Mouse (Mus musculus): Measurements from ENCODE around the gene Kdm2a.

The Kdm2a gene

DNA sequence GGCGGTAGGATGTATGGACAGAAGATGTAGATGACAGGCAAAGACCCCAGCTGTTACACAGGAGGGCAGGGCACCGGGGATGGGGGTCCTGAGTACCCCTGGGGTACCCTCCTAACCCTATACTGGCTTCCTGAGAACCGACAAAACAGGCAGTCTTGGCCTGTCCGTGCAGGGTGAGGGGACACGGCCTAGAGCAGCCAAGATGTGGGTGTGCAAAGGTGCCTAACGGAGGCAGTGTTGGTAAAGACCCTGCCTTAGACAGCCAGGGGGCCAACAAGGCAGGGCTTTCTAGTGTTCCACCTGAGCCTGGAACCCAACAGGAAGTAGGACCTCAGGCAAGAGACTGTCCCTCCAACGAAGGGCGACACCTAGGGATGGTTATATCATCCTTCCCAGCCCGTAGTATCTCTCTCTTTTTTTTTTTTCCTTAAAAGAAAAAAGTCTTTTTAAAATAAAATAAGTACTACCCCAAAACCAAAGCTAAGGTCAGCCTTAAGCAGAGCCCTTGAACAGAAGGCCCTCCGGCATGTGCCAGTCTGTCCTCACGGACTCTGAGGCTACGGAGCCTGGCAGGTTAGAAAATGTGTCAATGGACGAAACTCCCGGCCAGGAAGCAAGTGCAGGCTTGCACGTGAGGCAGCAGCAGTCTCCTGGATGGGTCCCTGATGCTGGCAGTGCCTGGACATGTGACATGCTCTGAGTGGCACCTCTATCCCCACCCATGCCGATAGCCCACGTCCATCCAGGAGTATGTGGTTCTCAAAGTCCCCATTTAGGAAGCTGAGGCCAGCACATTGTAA is 99.6 kb downstream of the Kdm2a start:
- peak in 1 of 2 experiments; percentile 44 for DNase-seq

DNA sequence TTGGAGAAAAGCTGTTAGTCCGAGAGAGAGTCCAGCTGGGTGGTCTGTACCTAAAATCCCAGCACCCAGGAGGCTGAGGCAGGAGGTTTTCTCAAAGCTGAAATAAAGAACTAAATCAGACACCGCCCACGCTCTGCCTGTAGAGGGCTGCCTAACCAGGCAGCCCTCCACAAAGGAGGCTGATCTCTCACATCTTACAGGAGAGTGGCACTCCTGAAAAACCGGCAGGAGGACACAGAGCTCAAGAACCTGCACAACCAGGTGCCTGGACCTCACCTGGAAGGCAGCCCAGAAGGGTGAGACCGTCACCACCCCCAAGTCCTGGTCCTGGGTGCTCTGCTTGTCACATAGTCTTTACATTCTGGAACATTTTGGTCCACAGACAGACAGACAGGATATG is 100.2 kb downstream of the Kdm2a start:
- no peak for DNase-seq

DNA sequence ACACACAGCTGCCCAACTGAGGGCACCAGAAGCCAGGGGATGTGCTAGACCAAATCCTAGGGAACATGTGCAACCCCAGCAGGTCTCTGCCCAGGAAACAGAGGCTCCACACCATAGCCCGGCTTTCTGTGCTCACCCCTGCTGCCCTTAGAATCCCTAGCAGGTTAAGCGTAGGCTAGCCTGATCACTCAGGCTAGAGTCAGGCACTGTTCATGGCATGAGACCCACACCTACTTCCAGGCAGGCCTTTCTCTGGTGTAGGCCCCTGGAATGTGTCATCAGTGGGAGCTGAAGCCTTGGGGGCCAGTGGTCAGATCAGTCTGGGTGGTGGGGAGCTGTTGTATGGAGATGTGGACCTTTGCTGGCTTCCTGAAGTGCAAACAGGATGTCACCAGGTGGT is 101.5 kb downstream of the Kdm2a start:
- no peak for DNase-seq

DNA sequence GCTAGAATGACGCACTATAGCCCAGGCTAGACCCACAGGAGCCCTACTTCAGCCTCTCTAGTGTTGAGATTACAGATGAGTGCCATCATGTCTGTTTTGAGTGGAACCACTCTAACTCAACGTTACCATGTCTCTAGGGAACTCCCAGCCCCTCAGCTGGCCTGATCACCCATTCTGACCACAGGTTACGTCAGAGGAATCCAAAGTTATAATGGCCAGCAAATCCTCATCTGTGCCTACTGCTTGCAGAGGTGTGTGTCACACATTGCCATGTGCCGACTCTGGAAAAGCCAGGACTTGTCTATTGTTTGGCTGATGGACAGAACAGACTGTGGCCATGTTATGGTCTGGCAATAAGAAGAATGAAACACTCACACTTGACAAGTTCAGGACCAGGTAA is 102.7 kb downstream of the Kdm2a start:
- no peak for DNase-seq

DNA sequence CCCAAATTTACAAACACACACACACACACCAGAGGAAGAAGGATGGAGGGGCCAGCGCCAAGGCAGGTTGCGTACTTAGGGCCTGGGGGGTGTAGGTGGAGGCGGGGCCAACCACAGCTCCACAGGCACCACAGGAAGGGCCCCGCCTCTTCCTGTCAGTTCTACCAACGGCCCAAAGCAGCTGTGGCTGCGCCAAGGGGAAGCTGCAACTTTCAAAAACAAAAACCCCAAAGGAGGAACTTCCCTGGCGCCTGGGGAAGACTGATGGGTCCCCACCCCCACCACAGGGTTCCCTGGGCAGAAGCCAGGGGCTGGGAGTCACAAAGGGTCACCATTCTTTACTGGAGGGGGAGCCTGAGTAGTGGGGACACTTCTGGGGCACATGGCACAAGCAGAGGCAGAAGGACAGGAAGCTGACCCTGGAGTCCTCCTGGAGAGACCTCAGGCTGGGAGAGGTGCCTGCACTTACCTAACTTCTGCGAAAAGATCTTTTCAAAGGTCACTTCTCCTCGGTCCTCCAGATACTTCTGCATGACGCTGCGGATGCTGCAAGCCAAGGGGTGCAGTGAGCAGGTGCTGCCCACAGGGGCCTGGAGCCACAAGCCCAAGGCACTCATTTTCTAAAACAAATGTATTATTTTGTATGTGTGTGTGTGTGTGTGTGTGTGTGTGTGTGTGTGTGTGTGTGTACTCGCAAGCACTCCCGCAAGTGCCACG is 103.5 kb downstream of the Kdm2a start:
- no peak for DNase-seq

DNA sequence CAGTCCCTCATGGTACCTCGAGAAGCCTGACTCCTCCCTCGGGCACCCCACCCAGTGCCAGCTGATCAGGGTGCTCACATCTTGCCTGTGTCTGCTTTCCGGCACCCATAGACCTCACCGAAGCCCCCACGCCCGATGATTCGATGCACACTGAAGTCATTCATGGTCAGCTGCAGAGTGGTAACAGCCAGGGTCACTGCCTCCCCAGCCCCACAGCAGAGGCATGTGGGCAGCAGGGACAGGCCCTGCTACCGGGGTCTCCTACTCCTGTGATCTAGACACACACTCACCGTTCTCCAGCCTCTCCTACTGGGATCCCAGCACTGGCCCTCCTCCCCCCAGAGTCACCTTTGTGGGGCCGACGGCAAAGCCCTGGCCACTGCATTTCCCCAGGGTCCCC is 106.9 kb downstream of the Kdm2a start:
- no peak for DNase-seq

DNA sequence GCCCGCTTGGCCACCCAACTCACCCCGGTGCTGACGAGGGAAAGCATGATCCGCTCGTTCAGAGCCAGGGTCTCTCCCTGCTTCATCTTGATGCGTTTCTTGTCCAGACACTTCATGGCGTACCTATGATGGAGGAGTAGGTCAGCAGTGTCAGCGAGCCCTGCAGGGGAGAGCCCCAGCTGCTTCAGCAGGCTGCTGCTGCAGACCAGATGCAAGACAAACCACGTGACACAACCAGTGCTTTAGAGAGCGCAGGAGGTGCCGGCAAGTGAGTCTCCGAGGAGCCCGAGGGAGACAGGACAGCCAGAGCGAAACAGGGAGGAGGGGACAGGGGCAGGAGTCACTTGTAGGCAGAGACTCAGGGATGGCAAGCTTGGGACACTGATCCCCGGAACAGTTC is 107.3 kb downstream of the Kdm2a start:
- DNase-seq = no peak

DNA sequence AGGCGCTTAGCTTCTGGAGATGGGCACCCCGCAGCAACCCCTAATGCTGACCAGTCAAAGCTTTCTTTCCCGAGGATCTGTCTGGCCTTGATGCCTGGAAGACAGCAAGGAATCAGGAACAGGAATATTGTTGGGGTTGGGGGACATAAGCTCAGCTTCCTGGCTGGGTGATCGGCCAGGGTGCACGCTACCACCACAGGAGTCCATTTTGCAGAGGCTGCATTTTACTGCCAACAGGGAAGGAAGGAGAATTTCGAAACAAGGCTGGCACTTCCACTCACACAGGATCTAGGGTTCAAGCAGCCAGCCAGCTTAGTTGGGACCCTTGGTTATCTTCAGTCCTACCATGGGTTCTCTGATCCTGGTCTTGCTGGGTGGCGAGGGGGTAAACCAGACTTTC is 114.4 kb downstream of the Kdm2a start:
- no peak for DNase-seq

DNA sequence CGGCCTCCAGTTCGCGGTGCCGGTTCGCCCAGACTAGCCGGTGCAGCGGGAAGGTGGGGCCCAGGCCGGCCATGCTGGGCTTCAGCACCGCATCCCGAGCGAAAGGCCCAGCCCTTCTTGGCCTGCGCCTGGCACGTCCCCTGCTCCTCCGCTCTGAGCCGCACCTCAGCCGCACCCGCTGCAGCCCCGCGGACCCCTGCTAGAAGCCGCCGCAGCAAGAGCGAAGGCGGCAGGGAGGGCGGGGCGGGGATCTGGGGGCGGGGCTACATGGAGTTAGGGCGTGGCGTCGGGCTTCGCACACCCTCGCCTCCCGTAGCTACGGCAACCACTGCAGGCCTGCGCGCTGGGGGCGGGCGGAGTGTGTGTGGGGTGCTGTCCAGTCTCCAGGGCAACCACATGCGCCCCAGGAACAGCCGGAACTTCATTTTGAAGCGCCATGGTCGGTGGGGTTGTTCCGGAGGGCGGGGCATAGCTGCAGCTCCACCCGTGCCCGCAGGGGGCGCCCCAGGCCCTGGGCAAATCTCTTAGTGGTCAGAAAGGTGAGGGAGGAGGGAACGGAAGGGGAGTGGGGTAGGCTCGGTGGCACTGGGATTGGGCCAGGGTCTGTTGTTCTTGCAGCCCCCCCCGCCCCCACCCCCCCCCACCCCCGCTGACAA is 115.1 kb downstream of the Kdm2a start, which contains the start of gene Ankrd13d:
Gene Ankrd13d (minus strand): TSS at position 240 of the 656 bp plus-strand sequence.
- peak; percentile 74 to 85 for DNase-seq

DNA sequence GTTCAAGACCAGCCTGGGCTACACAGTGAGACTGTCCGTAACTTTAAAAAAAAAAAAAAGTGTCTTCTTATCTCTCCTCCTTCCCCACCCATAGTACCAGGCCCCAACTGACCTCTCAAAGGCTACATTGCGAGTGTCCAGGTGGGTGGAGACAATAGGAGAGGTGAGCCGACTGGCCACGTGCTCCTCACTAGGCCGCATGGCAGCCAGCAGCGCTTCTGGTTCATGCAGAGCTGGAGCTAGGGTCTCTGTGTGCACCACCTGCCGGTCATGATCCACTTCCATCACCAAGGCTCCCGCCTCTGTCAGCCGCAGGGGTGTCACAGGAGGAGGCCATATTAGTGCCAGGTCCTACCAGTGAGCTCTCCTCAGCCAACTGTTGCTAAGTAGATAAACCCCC is 117.7 kb downstream of the Kdm2a start:
- DNase-seq = no peak

DNA sequence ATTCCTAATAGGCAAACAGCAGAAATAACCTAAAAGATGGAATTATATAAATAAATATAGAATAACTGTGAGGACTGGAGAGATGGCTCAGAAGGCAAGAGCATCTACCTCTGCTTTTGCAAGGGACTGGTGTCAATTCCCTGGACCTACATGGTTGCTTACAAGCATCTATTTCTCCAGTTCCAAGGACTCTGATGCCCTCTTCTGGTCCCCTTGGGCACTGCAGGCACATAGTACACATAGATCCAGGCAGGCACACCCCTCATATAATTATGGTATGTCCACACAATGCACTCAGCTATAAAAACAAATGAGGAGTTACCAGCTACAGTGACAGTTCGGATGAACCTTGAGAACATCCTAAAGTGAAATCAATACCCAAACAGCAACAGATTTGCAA is 118.6 kb downstream of the Kdm2a start:
- no peak for DNase-seq

DNA sequence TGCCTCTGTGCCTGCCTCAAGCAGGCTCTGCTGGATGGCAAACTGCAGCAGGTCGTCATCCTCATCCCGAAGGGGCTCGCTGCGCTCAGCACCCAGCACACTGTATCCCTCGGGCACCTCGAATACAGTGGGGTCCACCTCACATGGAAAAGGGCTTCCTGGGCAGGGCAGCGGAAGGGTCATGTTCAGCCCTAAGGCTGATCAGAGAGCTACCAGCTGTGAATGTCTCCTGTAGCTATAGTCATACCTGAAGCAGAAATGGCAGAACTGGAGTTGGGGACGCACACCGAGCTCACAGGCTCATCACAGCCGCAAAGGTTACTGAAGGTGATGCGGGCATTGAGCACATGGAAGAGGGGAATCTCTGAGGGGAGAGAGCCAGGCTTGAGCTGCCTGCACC is 127.1 kb downstream of the Kdm2a start:
- no peak for DNase-seq

DNA sequence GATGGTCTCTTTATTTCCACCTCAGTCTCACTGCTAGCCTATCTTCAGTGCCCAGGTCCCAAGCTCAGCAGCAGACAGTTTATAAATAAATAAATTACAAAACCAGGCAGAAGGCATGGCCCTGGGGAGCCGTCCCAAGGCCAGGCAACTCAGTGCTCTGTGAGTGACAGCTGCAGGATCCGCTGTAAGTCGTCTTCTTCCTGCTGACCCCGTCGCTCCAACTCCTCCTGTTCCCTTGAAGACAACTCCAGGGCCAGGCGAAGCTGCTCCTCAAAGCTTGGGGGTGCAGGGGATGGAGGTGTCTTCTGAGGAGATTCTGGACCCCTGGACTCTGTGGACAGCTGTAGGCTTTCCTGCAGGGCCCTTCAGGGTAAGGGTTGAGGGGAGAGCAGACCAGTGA is 127.9 kb downstream of the Kdm2a start:
- DNase-seq = peak in 1 of 2 experiments; percentile 19

DNA sequence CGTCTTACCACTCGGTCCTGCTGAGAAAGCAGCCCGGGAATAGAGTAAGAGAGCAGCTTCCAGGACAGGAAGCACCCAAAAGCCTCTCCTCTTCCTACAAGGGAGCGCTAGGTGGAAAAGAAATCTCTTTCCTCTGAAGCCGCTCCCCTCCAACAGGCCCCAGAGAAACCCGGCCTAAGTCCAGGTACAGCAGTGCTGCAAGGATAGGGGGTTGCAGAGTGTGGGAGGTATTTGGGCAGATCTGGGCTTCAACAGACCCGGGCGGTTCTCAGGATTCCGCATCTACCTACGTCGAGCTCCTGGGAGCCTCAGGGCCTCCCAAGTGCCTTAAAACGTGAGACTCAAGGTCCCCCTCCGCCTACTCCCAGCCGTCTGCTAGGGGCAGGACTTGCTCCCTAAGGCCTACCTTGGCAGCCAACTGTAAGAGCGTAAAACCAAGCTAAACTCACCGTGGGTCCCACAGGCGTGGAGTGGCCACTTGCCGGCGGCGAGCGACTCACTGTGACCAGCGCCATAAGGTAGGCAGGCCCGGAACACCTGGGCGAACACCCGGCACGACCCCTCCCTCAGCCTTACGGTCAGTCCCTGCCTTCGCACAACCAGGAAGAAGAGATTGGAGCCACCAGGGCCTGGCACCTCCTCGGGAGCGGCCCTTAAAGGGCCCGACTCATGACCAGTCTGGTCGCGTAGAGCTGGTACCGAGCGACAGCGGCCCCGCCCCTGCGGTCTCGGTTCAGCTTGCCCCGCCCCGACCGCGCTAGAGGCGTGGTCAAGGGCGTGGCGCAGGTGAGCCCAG is 129.3 kb downstream of the Kdm2a start, which contains the start of gene Ssh3:
Gene Ssh3 (minus strand): TSS at position 615 of the 796 bp plus-strand sequence.
- peak; percentile 83 to 85 for DNase-seq

DNA sequence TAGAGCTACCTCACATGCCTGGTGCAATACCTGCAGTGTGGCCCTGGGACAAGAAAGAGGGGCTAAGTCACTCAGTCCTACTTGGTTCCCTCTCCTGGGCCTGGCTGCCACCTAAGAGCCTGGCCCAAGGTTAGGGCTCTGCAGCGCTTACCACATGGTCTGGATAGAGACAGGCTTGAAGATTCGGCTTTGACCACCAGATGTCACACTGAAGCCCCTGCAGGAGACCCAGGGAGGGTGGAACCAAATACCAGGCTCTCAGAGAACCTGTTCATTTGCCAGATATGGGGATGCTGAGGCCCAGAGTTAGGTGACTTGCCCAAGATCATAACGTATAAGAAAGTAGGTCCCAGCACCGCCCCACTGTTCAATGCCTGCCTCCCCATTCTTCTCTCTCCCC is 132.1 kb downstream of the Kdm2a start:
- no peak for DNase-seq

All from cerebellum, adult 18-20 months (tissue).